Comparison of ENCODE assay signal across 21 mouse cellular contexts in the genomic region with DNA sequence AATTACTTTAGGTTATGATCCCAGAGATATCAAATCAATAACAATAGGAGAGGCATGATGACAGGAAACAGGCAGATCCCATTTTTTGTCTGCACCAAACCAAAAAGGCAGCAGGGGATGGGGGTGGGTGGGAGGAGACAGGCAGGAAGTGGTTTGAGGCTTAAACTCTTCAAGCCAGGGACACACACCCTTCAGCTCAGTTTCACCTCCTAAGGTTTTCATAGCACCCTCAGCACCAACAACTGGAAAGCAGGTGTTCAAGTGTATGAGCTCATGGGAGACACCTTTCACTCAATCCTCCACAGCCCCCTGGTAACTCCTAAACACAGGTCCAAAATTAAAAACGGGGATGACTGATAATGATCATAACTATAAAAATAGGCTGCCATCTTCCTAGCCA.
A peak's percentile ranks its signal among the peaks of the same experiment; 100 is the strongest.
DNase-seq lines count a peak whose midpoint lies in the region; ATAC-seq lines count a peak whose summit lies in the region.
"Had no signal": no experiment of that assay in that cellular context is flagged by ENCODE, and none has a peak within 500 bp of the region (broad histone marks: within the 10 kb centered on the region; RNA-seq: fewer than 3 reads in every experiment).

No protein-coding gene starts in this region.

- intact Hi-C loops in heart, postnatal 36 days (cut with DNase I) = no loop called here

- no peak overlapping the region for H3K27ac ChIP-seq in kidney, embryonic 14.5 days (ENCODE audit: low read depth, low read length)
- H3K27ac ChIP-seq: layer of hippocampus, adult 2 months; midbrain, embryonic 10.5 days; neural tube, embryonic 15.5 days had no signal

- no peaks in the 10 kb centered on the region for H3K27me3 ChIP-seq in kidney, embryonic 14.5 days (ENCODE audit: control insufficient read depth, insufficient read depth, low read length)
- H3K27me3 ChIP-seq: neural tube, embryonic 15.5 days had no signal

- no peaks in the 10 kb centered on the region for H3K9me3 ChIP-seq in kidney, embryonic 14.5 days (ENCODE audit: control insufficient read depth, low read length)
- H3K9me3 ChIP-seq: midbrain, embryonic 10.5 days; neural tube, embryonic 15.5 days had no signal

- H3K36me3 ChIP-seq in kidney, embryonic 14.5 days (ENCODE audit: control insufficient read depth, insufficient read depth, low read length) = no peaks in the 10 kb centered on the region
- H3K36me3 ChIP-seq: midbrain, embryonic 10.5 days; neural tube, embryonic 15.5 days had no signal

- DNase-seq in heart, adult 11 months = peak; percentile 14
- DNase-seq in heart, postnatal 36 days = no peak
- DNase-seq in T-cell, adult 2 months (ENCODE audit: low spot score) = peak; percentile 48
- DNase-seq in thymus, adult 18-20 months = peak; percentile 13 to 51
- peak; percentile 29 to 49 for DNase-seq in thymus, postnatal 36 days
- no peak for DNase-seq in adrenal gland, adult 2 months
- DNase-seq: cerebellum, adult 11 months; cerebellum, adult 9-11 months; heart, postnatal 10 days; kidney, adult 8-10 months; kidney, postnatal 14 days; lung, postnatal 10 days; right cerebral cortex, adult 18-20 months; right cerebral cortex, postnatal 4 days had no signal

- ATAC-seq in kidney, embryonic 14.5 days (ENCODE audit: low FRiP score, low TSS enrichment) = no peak
- ATAC-seq in granulocyte monocyte progenitor cell, adult 5-6 weeks (replicated peaks; ENCODE audit: poor library complexity, severe bottlenecking) = no peak
- ATAC-seq: midbrain, embryonic 16.5 days had no signal

- no peak overlapping the region for H3K4me2 ChIP-seq in kidney, embryonic 14.5 days (replicated peaks; ENCODE audit: low read depth, low read length)
- H3K4me2 ChIP-seq: heart, embryonic 11.5 days; neural tube, embryonic 15.5 days had no signal

- 57% methylated on average over 1 of the region's 1 CpGs for WGBS in kidney, embryonic 14.5 days

- no peak overlapping the region for H3K9ac ChIP-seq in kidney, embryonic 14.5 days (ENCODE audit: low read depth, low read length)
- H3K9ac ChIP-seq: neural tube, embryonic 15.5 days had no signal

- H3K4me1 ChIP-seq in kidney, embryonic 14.5 days (ENCODE audit: control insufficient read depth, insufficient read depth, low read length) = no peaks in the 10 kb centered on the region

- H3K4me3 ChIP-seq in kidney, embryonic 14.5 days (ENCODE audit: low read length) = no peak overlapping the region
- H3K4me3 ChIP-seq: layer of hippocampus, adult 2 months; midbrain, embryonic 10.5 days; neural tube, embryonic 15.5 days had no signal

Comparison
In these comparisons a context has a peak if more than half of its experiments do, and no peak if none do; other contexts are left out.
1. DNase-seq: peak in heart, adult 11 months (single experiment), T-cell, adult 2 months (single experiment), thymus, adult 18-20 months (2 of 2) and thymus, postnatal 36 days (2 of 2); none in heart, postnatal 36 days (0 of 2) and adrenal gland, adult 2 months (single experiment).